Mouse (Mus musculus): ENCODE results near the gene Agrp.

- TF ChIP-seq CTCF (IDR thresholded peaks at IDR 0.05; ENCODE audit: low read depth, low read length) = no peak
- TF ChIP-seq GATA1 (IDR thresholded peaks at IDR 0.05; ENCODE audit: borderline replicate concordance, low read length) = no peak
These were observed 24.2 kb downstream of the Agrp start for GRCm38 (mm10) chr8:105613037-105613436.
